Mouse (Mus musculus) embryonic facial prominence, embryonic 12.5 days (tissue): ENCODE measurements around the gene Slc6a20a. TPM values are rescaled to one million over a fixed set of nuclear protein-coding genes. Genes with fewer than 3 reads are reported as not detected.

Source experiments
- ATAC-seq: fragments of 200-750 bp; cut with Nextera tagmentation; 2 replicates; pipeline ENCODE4 v1.8.0; 2017; ENCODE audit not compliant: insufficient number of reproducible peaks, insufficient read depth, low FRiP score, low TSS enrichment
- H3K27ac ChIP-seq: fragments of 300-500 bp; sonication (generic); 2 replicates; pipeline ENCODE4 v1.5.1; 2016; ENCODE audit warnings: mild to moderate bottlenecking
- H3K27me3 ChIP-seq: fragments of 300-500 bp; sonication (generic); 2 replicates; pipeline ENCODE4 v1.6.1; 2016; ENCODE audit warnings: mild to moderate bottlenecking, moderate library complexity
- H3K36me3 ChIP-seq: fragments of 300-500 bp; sonication (generic); 2 replicates; pipeline ENCODE4 v1.6.1; 2016; ENCODE audit warnings: mild to moderate bottlenecking
- H3K4me1 ChIP-seq: fragments of 300-500 bp; sonication (generic); 2 replicates; pipeline ENCODE4 v1.6.1; 2016
- H3K4me2 ChIP-seq: fragments of 300-500 bp; sonication (generic); replicated peaks from 2 replicates; pipeline ENCODE4 v1.6.1; 2016; ENCODE audit warnings: mild to moderate bottlenecking, moderate library complexity
- H3K4me3 ChIP-seq: fragments of 300-500 bp; sonication (generic); 2 replicates; pipeline ENCODE4 v1.5.1; 2016; ENCODE audit warnings: mild to moderate bottlenecking
- H3K9ac ChIP-seq: fragments of 300-500 bp; sonication (generic); 2 replicates; pipeline ENCODE4 v1.6.1; 2016; ENCODE audit warnings: mild to moderate bottlenecking, moderate library complexity
- H3K9me3 ChIP-seq: fragments of 300-500 bp; sonication (generic); 2 replicates; pipeline ENCODE4 v1.6.1; 2016; ENCODE audit warnings: mild to moderate bottlenecking, moderate library complexity
- WGBS: fragments of 180-500 bp; shearing (Covaris S2); methylation state at CpG from one replicate; pipeline ENCODE4 v1.1.7; 2016; 5-methylcytosine and 5-hydroxymethylcytosine counted together
- polyA plus RNA-seq: library from polyadenylated mRNA; unstranded; fragments of >200 nt; fragmentation: Nextera tagmentation; extraction: Ambion mirVana; gene quantifications from 2 replicates; pipeline ENCODE4 v1.2.1, GENCODE M21; 2016

Slc6a20a gene
- polyA plus RNA-seq, result 0.10 and 0.40 TPM in 2 replicates

- peaks cover 55% of the 10 kb centered on the region for H3K27me3 ChIP-seq
- no peaks in the 10 kb centered on the region for H3K36me3 ChIP-seq
- H3K4me2 ChIP-seq, result peak within 1 kb of the TSS; percentile 75
- H3K9ac ChIP-seq, result peak within 1 kb of the TSS; percentile 33; the same call in 1 of the 2 replicates
- H3K27ac ChIP-seq, result no peak within 1 kb of the TSS
- H3K4me1 ChIP-seq, result peaks cover 9% of the 10 kb centered on the region
- H3K9me3 ChIP-seq, result no peaks in the 10 kb centered on the region
- peak within 1 kb of the TSS; percentile 42 for H3K4me3 ChIP-seq
- no peak for ATAC-seq
- under 1% methylated on average over 73 of the region's 73 CpGs for WGBS
Observed at GRCm38 (mm10) chr9:123678327-123679105, at the start of gene Slc6a20a, which contains the start of gene Ccr9. Slc6a20a (minus strand) TSS chr9:123678885. Ccr9 (plus strand) TSS chr9:123678439.

- H3K36me3 ChIP-seq, result no peaks in the 10 kb centered on the region
- no peaks in the 10 kb centered on the region for H3K4me1 ChIP-seq
- no peak overlapping the region for H3K4me3 ChIP-seq
- no peaks in the 10 kb centered on the region for H3K9me3 ChIP-seq
- H3K27ac ChIP-seq, result no peak overlapping the region
- no peak overlapping the region for H3K9ac ChIP-seq
- WGBS, result 69% methylated on average over 2 of the region's 2 CpGs
- ATAC-seq, result no peak
- no peaks in the 10 kb centered on the region for H3K27me3 ChIP-seq
- H3K4me2 ChIP-seq, result no peak overlapping the region
Observed at GRCm38 (mm10) chr9:123722737-123723493, 44.2 kb upstream of the Slc6a20a start.

- under 1% methylated on average over 55 of the region's 55 CpGs for WGBS
- H3K9me3 ChIP-seq, result no peaks in the 10 kb centered on the region
- H3K4me1 ChIP-seq, result peaks cover 5% of the 10 kb centered on the region; the same call in 1 of the 2 replicates
- H3K4me2 ChIP-seq, result peak within 1 kb of the TSS; percentile 63
- H3K36me3 ChIP-seq, result no peaks in the 10 kb centered on the region
- 0 out of 2 replicates have a peak within 1 kb of the TSS, but pooled peaks have one; percentile 57 for H3K27ac ChIP-seq
- H3K9ac ChIP-seq, result peak within 1 kb of the TSS; percentile 60
- ATAC-seq, result peak; percentile 99
- peak within 1 kb of the TSS; percentile 64 for H3K4me3 ChIP-seq
- H3K27me3 ChIP-seq, result no peaks in the 10 kb centered on the region
Observed at GRCm38 (mm10) chr9:123717186-123718008, 38.7 kb upstream of the Slc6a20a start, which contains the start of gene Lztfl1. Lztfl1 (minus strand) TSS chr9:123717697.

- peaks cover 5% of the 10 kb centered on the region; the same call in 1 of the 2 replicates for H3K4me1 ChIP-seq
Observed at GRCm38 (mm10) chr9:123716301-123716700, 37.6 kb upstream of the Slc6a20a start.

GRCm38 (mm10) chr9:123713111-123713510 lies 34.4 kb upstream of the Slc6a20a start:
- Histone ChIP-seq H3K27me3 (no peaks in the 10 kb centered on the region), H3K4me1 (peaks cover 5% of the 10 kb centered on the region; the same call in 1 of the 2 replicates), H3K9ac (no peak overlapping the region), H3K36me3 (peaks cover 22% of the 10 kb centered on the region), H3K9me3 (no peaks in the 10 kb centered on the region), H3K4me2 (no peak overlapping the region), H3K4me3 (no peak overlapping the region), H3K27ac (no peak overlapping the region)
- no peak for ATAC-seq
- 83% methylated on average over 2 of the region's 2 CpGs for WGBS

More at GRCm38 (mm10) chr9:123716301-123716700, 37.6 kb upstream of the Slc6a20a start:
- no peak overlapping the region for H3K4me3 ChIP-seq
- peaks cover 8% of the 10 kb centered on the region for H3K36me3 ChIP-seq
- H3K27me3 ChIP-seq, result no peaks in the 10 kb centered on the region
- no peak for ATAC-seq
- WGBS, result 71% methylated on average over 3 of the region's 3 CpGs
- peak overlapping the region; percentile 59 for H3K4me2 ChIP-seq
- H3K9me3 ChIP-seq, result no peaks in the 10 kb centered on the region
- no peak overlapping the region for H3K27ac ChIP-seq
- no peak overlapping the region; the same call in 1 of the 2 replicates for H3K9ac ChIP-seq

- no peak for ATAC-seq
- H3K9me3 ChIP-seq, result no peaks in the 10 kb centered on the region
- peaks cover 34% of the 10 kb centered on the region for H3K36me3 ChIP-seq
- 54% methylated on average over 2 of the region's 2 CpGs for WGBS
- no peaks in the 10 kb centered on the region for H3K4me1 ChIP-seq
- H3K27ac ChIP-seq, result no peak overlapping the region
- no peak overlapping the region for H3K4me3 ChIP-seq
- H3K9ac ChIP-seq, result no peak overlapping the region
- no peak overlapping the region for H3K4me2 ChIP-seq
- H3K27me3 ChIP-seq, result no peaks in the 10 kb centered on the region
Observed at GRCm38 (mm10) chr9:123709226-123709625, 30.5 kb upstream of the Slc6a20a start.

- ATAC-seq, result no peak
- Histone ChIP-seq H3K4me3 (no peak overlapping the region), H3K36me3 (peaks cover 38% of the 10 kb centered on the region), H3K9ac (no peak overlapping the region), H3K27ac (no peak overlapping the region), H3K9me3 (no peaks in the 10 kb centered on the region), H3K27me3 (no peaks in the 10 kb centered on the region), H3K4me2 (no peak overlapping the region), H3K4me1 (no peaks in the 10 kb centered on the region)
- 87% methylated on average over 5 of the region's 5 CpGs for WGBS
Observed at GRCm38 (mm10) chr9:123701822-123702221, 23.1 kb upstream of the Slc6a20a start.

GRCm38 (mm10) chr9:123695634-123696302 lies 17.1 kb upstream of the Slc6a20a start:
- H3K4me3 ChIP-seq, result no peak overlapping the region
- no peak overlapping the region for H3K4me2 ChIP-seq
- no peak overlapping the region for H3K9ac ChIP-seq
- no peaks in the 10 kb centered on the region for H3K27me3 ChIP-seq
- WGBS, result 93% methylated on average over 3 of the region's 3 CpGs
- no peak overlapping the region for H3K27ac ChIP-seq
- peaks cover 18% of the 10 kb centered on the region for H3K36me3 ChIP-seq
- H3K9me3 ChIP-seq, result no peaks in the 10 kb centered on the region
- ATAC-seq, result no peak
- no peaks in the 10 kb centered on the region for H3K4me1 ChIP-seq

GRCm38 (mm10) chr9:123688227-123688626 lies 9.5 kb upstream of the Slc6a20a start:
- Histone ChIP-seq H3K27ac (no peak overlapping the region), H3K4me2 (no peak overlapping the region), H3K36me3 (0 out of 2 replicates have a peak, but pooled peaks cover 4% of the 10 kb centered on the region), H3K9ac (no peak overlapping the region), H3K27me3 (no peaks in the 10 kb centered on the region), H3K4me1 (no peaks in the 10 kb centered on the region), H3K9me3 (no peaks in the 10 kb centered on the region), H3K4me3 (no peak overlapping the region)
- WGBS, result 59% methylated on average over 1 of the region's 1 CpGs
- ATAC-seq, result no peak

GRCm38 (mm10) chr9:123686206-123686605 lies 7.5 kb upstream of the Slc6a20a start:
- no peaks in the 10 kb centered on the region for H3K36me3 ChIP-seq
- 63% methylated on average over 5 of the region's 5 CpGs for WGBS
- ATAC-seq, result no peak

More at GRCm38 (mm10) chr9:123686206-123686605, 7.5 kb upstream of the Slc6a20a start:
- Histone ChIP-seq H3K4me1 (no peaks in the 10 kb centered on the region), H3K4me2 (no peak overlapping the region), H3K27ac (no peak overlapping the region), H3K9me3 (no peaks in the 10 kb centered on the region), H3K9ac (no peak overlapping the region), H3K27me3 (no peaks in the 10 kb centered on the region; the same call in 1 of the 2 replicates), H3K4me3 (no peak overlapping the region)
